Mouse (Mus musculus) neural tube, embryonic 14.5 days (tissue): ENCODE results near the gene Uba7. TPM values are rescaled to one million over a fixed set of nuclear protein-coding genes. Genes with fewer than 3 reads are reported as not detected.

Source experiments
- ATAC-seq: fragments of 200-750 bp; cut with Nextera tagmentation; 2 replicates; pipeline ENCODE4 v1.8.0; 2017; ENCODE audit warnings: low read depth, mild to moderate bottlenecking, moderate TSS enrichment, moderate library complexity
- H3K27ac ChIP-seq: fragments of 300-500 bp; sonication (generic); 2 replicates; pipeline ENCODE4 v1.5.1; 2014; ENCODE audit warnings: low read depth, mild to moderate bottlenecking, control low read depth, low read length, moderate library complexity, mixed read lengths
- H3K27me3 ChIP-seq: fragments of 300-500 bp; sonication (generic); 2 replicates; pipeline ENCODE4 v1.6.1; 2014; ENCODE audit warnings: low read length; ENCODE audit not compliant: control insufficient read depth, insufficient read depth
- H3K36me3 ChIP-seq: fragments of 300-500 bp; sonication (generic); 2 replicates; pipeline ENCODE4 v1.6.1; 2014; ENCODE audit warnings: low read length, mixed read lengths; ENCODE audit not compliant: control insufficient read depth, insufficient read depth
- H3K4me1 ChIP-seq: fragments of 300-500 bp; sonication (generic); 2 replicates; pipeline ENCODE4 v1.6.1; 2014; ENCODE audit warnings: low read length; ENCODE audit not compliant: control insufficient read depth, insufficient read depth
- H3K4me2 ChIP-seq: fragments of 300-500 bp; sonication (generic); 2 replicates; pipeline ENCODE4 v1.6.1; 2014; ENCODE audit warnings: mild to moderate bottlenecking, low read depth, low read length, control low read depth
- H3K4me3 ChIP-seq: fragments of 300-500 bp; sonication (generic); 2 replicates; pipeline ENCODE4 v1.5.1; 2014; ENCODE audit warnings: low read depth, low read length, control low read depth, mixed read lengths
- H3K9ac ChIP-seq: fragments of 300-500 bp; sonication (generic); replicated peaks from 2 replicates; pipeline ENCODE4 v1.6.1; 2014; ENCODE audit warnings: low read depth, mild to moderate bottlenecking, control low read depth, low read length, mixed read lengths
- H3K9me3 ChIP-seq: fragments of 300-500 bp; sonication (generic); 2 replicates; pipeline ENCODE4 v1.6.1; 2016; ENCODE audit warnings: low read length; ENCODE audit not compliant: control insufficient read depth
- WGBS: fragments of 180-500 bp; shearing (Covaris S2); extraction: QIAGEN DNeasy Blood & Tissue Kit; methylation state at CpG from one replicate; pipeline ENCODE4 v1.1.7; 2014; 5-methylcytosine and 5-hydroxymethylcytosine counted together
- polyA plus RNA-seq: library from polyadenylated mRNA; unstranded; fragments of >200 nt; fragmentation: Nextera tagmentation; extraction: Ambion mirVana; gene quantifications from 2 replicates; pipeline ENCODE4 v1.2.1, GENCODE M21; 2014

Gene Uba7
- polyA plus RNA-seq, 1 experiment from 2014 or later, result 2.0 TPM

GRCm38 (mm10) chr9:107983421-107983890 lies 8.2 kb downstream of the Uba7 start:
- Histone ChIP-seq H3K36me3 (no peaks in the 10 kb centered on the region), H3K4me3 (peak overlapping the region; percentile 46; the same call in 1 of the 2 replicates), H3K4me1 (no peaks in the 10 kb centered on the region), H3K9ac (no peak overlapping the region), H3K27ac (peak overlapping the region; percentile 82), H3K4me2 (peak overlapping the region; percentile 67; the same call in 1 of the 2 replicates), H3K9me3 (no peaks in the 10 kb centered on the region), H3K27me3 (peaks cover 9% of the 10 kb centered on the region)
- 24% methylated on average over 4 of the region's 4 CpGs for WGBS
- ATAC-seq, result no peak

- no peak for ATAC-seq
- Histone ChIP-seq H3K27me3 (peaks cover 9% of the 10 kb centered on the region), H3K36me3 (no peaks in the 10 kb centered on the region), H3K4me1 (no peaks in the 10 kb centered on the region), H3K9ac (peak overlapping the region; percentile 41; the same call in 1 of the 2 replicates), H3K9me3 (no peaks in the 10 kb centered on the region), H3K4me3 (peak overlapping the region; percentile 46), H3K27ac (peak overlapping the region; percentile 82), H3K4me2 (peak overlapping the region; percentile 67)
- WGBS, result 72% methylated on average over 19 of the region's 19 CpGs
Observed at GRCm38 (mm10) chr9:107984052-107984753, 8.9 kb downstream of the Uba7 start.

GRCm38 (mm10) chr9:107984754-107985055 lies 9.4 kb downstream of the Uba7 start:
- ATAC-seq, result no peak
- Histone ChIP-seq H3K27ac (peak overlapping the region; percentile 82; the same call in 1 of the 2 replicates), H3K27me3 (peaks cover 9% of the 10 kb centered on the region), H3K4me2 (peak overlapping the region; percentile 67), H3K36me3 (no peaks in the 10 kb centered on the region), H3K9ac (peak overlapping the region; percentile 41), H3K4me3 (peak overlapping the region; percentile 46), H3K4me1 (no peaks in the 10 kb centered on the region), H3K9me3 (no peaks in the 10 kb centered on the region)
- WGBS, result 64% methylated on average over 9 of the region's 9 CpGs

- peak; percentile 79 for ATAC-seq
- Histone ChIP-seq H3K4me2 (peak within 1 kb of the TSS; percentile 67), H3K4me3 (peak within 1 kb of the TSS; percentile 46), H3K4me1 (no peaks in the 10 kb centered on the region), H3K9ac (peak within 1 kb of the TSS; percentile 41), H3K27me3 (peaks cover 9% of the 10 kb centered on the region), H3K27ac (peak within 1 kb of the TSS; percentile 82), H3K36me3 (no peaks in the 10 kb centered on the region), H3K9me3 (no peaks in the 10 kb centered on the region)
- under 1% methylated on average over 58 of the region's 58 CpGs for WGBS
Observed at GRCm38 (mm10) chr9:107985131-107986119, 10.1 kb downstream of the Uba7 start, which contains the start of gene Inka1. TSS of gene Inka1 (minus strand) at chr9:107985879.

GRCm38 (mm10) chr9:107986376-107986775 lies 11.1 kb downstream of the Uba7 start:
- Histone ChIP-seq H3K4me2 (peak overlapping the region; percentile 67; the same call in 1 of the 2 replicates), H3K36me3 (no peaks in the 10 kb centered on the region), H3K9me3 (no peaks in the 10 kb centered on the region), H3K9ac (no peak overlapping the region), H3K4me3 (peak overlapping the region; percentile 46; the same call in 1 of the 2 replicates), H3K4me1 (no peaks in the 10 kb centered on the region), H3K27me3 (peaks cover 9% of the 10 kb centered on the region), H3K27ac (no peak overlapping the region)
- peak; percentile 58; the same call in 1 of the 2 replicates for ATAC-seq
- 6% methylated on average over 18 of the region's 18 CpGs for WGBS

GRCm38 (mm10) chr9:107987950-107988349 lies 12.6 kb downstream of the Uba7 start:
- 76% methylated on average over 3 of the region's 3 CpGs for WGBS
- Histone ChIP-seq H3K4me3 (no peak overlapping the region), H3K27me3 (peaks cover 9% of the 10 kb centered on the region), H3K9ac (no peak overlapping the region), H3K4me2 (no peak overlapping the region), H3K4me1 (no peaks in the 10 kb centered on the region), H3K9me3 (no peaks in the 10 kb centered on the region), H3K27ac (no peak overlapping the region), H3K36me3 (no peaks in the 10 kb centered on the region)
- no peak for ATAC-seq

- Histone ChIP-seq H3K4me1 (no peaks in the 10 kb centered on the region), H3K9me3 (no peaks in the 10 kb centered on the region), H3K9ac (no peak within 1 kb of the TSS), H3K27me3 (no peaks in the 10 kb centered on the region), H3K4me3 (no peak within 1 kb of the TSS), H3K4me2 (no peak within 1 kb of the TSS), H3K27ac (no peak within 1 kb of the TSS), H3K36me3 (no peaks in the 10 kb centered on the region)
- no peak for ATAC-seq
- WGBS, result 51% methylated on average over 2 of the region's 2 CpGs
Observed at GRCm38 (mm10) chr9:107992197-107992596, 16.9 kb downstream of the Uba7 start, which contains the start of gene Cdhr4. TSS of gene Cdhr4 (plus strand) at chr9:107992497.

- H3K27me3 ChIP-seq, result no peaks in the 10 kb centered on the region
- no peak overlapping the region for H3K9ac ChIP-seq
- WGBS, result 86% methylated on average over 11 of the region's 11 CpGs
- no peaks in the 10 kb centered on the region for H3K4me1 ChIP-seq
- H3K36me3 ChIP-seq, result no peaks in the 10 kb centered on the region
- H3K9me3 ChIP-seq, result no peaks in the 10 kb centered on the region
- ATAC-seq, result no peak
- H3K27ac ChIP-seq, result no peak overlapping the region
- H3K4me3 ChIP-seq, result no peak overlapping the region
- no peak overlapping the region for H3K4me2 ChIP-seq
Observed at GRCm38 (mm10) chr9:107993013-107993412, 17.7 kb downstream of the Uba7 start.
